Mouse (Mus musculus): ENCODE measurements around the gene Olfr513. TPM values are rescaled to one million over a fixed set of nuclear protein-coding genes. Genes with fewer than 3 reads are reported as not detected.
A peak's percentile ranks its signal among the peaks of the same experiment; 100 is the strongest.

The Olfr513 gene
- polyA plus RNA-seq (2014; fragmentation: Nextera tagmentation; extraction: Ambion mirVana): not detected in 2 replicates

- no peak for ATAC-seq
- Histone ChIP-seq H3K27me3 (replicated peaks; ENCODE audit: control insufficient read depth, insufficient read depth, low read length) (no peaks in the 10 kb centered on the region), H3K9me3 (replicated peaks; ENCODE audit: control insufficient read depth, low read length) (no peaks in the 10 kb centered on the region), H3K4me2 (ENCODE audit: low read length) (no peak within 1 kb of the TSS), H3K4me3 (ENCODE audit: low read depth, low read length) (no peak within 1 kb of the TSS), H3K4me1 (ENCODE audit: control insufficient read depth, insufficient read depth, low read length) (no peaks in the 10 kb centered on the region), H3K27ac (ENCODE audit: low read depth, low read length) (no peak within 1 kb of the TSS), H3K36me3 (ENCODE audit: control insufficient read depth, insufficient read depth, low read length) (no peaks in the 10 kb centered on the region), H3K9ac (ENCODE audit: low read length) (no peak within 1 kb of the TSS)
- no peak for DNase-seq (ENCODE audit: low spot score)
- 92% methylated on average over 1 of the region's 1 CpGs for WGBS
Measured at GRCm38 (mm10) chr7:108750673-108751072, at the start of gene Olfr513. Olfr513 (plus strand) TSS chr7:108750973.

GRCm38 (mm10) chr7:108713020-108713419 is 37.8 kb upstream of the Olfr513 start, which contains the start of gene Olfr512:
Olfr512 (plus strand) TSS chr7:108713320.
- no peak within 1 kb of the TSS for H3K4me3 ChIP-seq (ENCODE audit: low read depth, low read length)
- no peaks in the 10 kb centered on the region for H3K27me3 ChIP-seq (replicated peaks; ENCODE audit: control insufficient read depth, insufficient read depth, low read length)
- no peak for ATAC-seq
- H3K4me1 ChIP-seq (ENCODE audit: control insufficient read depth, insufficient read depth, low read length): no peaks in the 10 kb centered on the region
- H3K27ac ChIP-seq (ENCODE audit: low read depth, low read length): no peak within 1 kb of the TSS
- DNase-seq (ENCODE audit: low spot score): no peak
- no peaks in the 10 kb centered on the region for H3K36me3 ChIP-seq (ENCODE audit: control insufficient read depth, insufficient read depth, low read length)
- no peaks in the 10 kb centered on the region for H3K9me3 ChIP-seq (replicated peaks; ENCODE audit: control insufficient read depth, low read length)
- no peak within 1 kb of the TSS for H3K9ac ChIP-seq (ENCODE audit: low read length)
- no peak within 1 kb of the TSS for H3K4me2 ChIP-seq (ENCODE audit: low read length)

- H3K9ac ChIP-seq (ENCODE audit: low read length): no peak overlapping the region
- DNase-seq (ENCODE audit: low spot score) (peak; percentile 1), ATAC-seq (no peak)
- H3K9me3 ChIP-seq (replicated peaks; ENCODE audit: control insufficient read depth, low read length): no peaks in the 10 kb centered on the region
- no peaks in the 10 kb centered on the region for H3K4me1 ChIP-seq (ENCODE audit: control insufficient read depth, insufficient read depth, low read length)
- no peaks in the 10 kb centered on the region for H3K36me3 ChIP-seq (ENCODE audit: control insufficient read depth, insufficient read depth, low read length)
- no peak overlapping the region for H3K4me3 ChIP-seq (ENCODE audit: low read depth, low read length)
- 20% methylated on average over 3 of the region's 3 CpGs for WGBS
- no peaks in the 10 kb centered on the region for H3K27me3 ChIP-seq (replicated peaks; ENCODE audit: control insufficient read depth, insufficient read depth, low read length)
- no peak overlapping the region for H3K4me2 ChIP-seq (ENCODE audit: low read length)
- no peak overlapping the region for H3K27ac ChIP-seq (ENCODE audit: low read depth, low read length)
Measured at GRCm38 (mm10) chr7:108760411-108760810, 9.6 kb downstream of the Olfr513 start.

GRCm38 (mm10) chr7:108797205-108797933 is 46.6 kb downstream of the Olfr513 start:
- Histone ChIP-seq H3K4me3 (ENCODE audit: low read depth, low read length) (no peak overlapping the region), H3K27ac (ENCODE audit: low read depth, low read length) (no peak overlapping the region), H3K36me3 (ENCODE audit: control insufficient read depth, insufficient read depth, low read length) (no peaks in the 10 kb centered on the region), H3K9me3 (replicated peaks; ENCODE audit: control insufficient read depth, low read length) (no peaks in the 10 kb centered on the region), H3K27me3 (replicated peaks; ENCODE audit: control insufficient read depth, insufficient read depth, low read length) (no peaks in the 10 kb centered on the region), H3K9ac (ENCODE audit: low read length) (no peak overlapping the region), H3K4me1 (ENCODE audit: control insufficient read depth, insufficient read depth, low read length) (no peaks in the 10 kb centered on the region), H3K4me2 (ENCODE audit: low read length) (no peak overlapping the region)
- DNase-seq (ENCODE audit: low spot score) (no peak), ATAC-seq (no peak)
- WGBS: 50% methylated on average over 1 of the region's 1 CpGs

Other genes with a start within 250 kb of the Olfr513 start
- gene Olfr502, start 225.9 kb upstream of the Olfr513 start, polyA plus RNA-seq (2014; fragmentation: Nextera tagmentation; extraction: Ambion mirVana): not detected in 2 replicates
- gene Olfr503, start 206.4 kb upstream of the Olfr513 start, polyA plus RNA-seq (2014; fragmentation: Nextera tagmentation; extraction: Ambion mirVana): not detected in 2 replicates
- gene Olfr504, start 185.2 kb upstream of the Olfr513 start, polyA plus RNA-seq (2014; fragmentation: Nextera tagmentation; extraction: Ambion mirVana): not detected in 2 replicates
- not detected in 2 replicates for gene Olfr506, start 140.2 kb upstream of the Olfr513 start, polyA plus RNA-seq (2014; fragmentation: Nextera tagmentation; extraction: Ambion mirVana)
- not detected in 2 replicates for gene Olfr507, start 129.2 kb upstream of the Olfr513 start, polyA plus RNA-seq (2014; fragmentation: Nextera tagmentation; extraction: Ambion mirVana)
- gene Olfr508, start 121.0 kb upstream of the Olfr513 start, polyA plus RNA-seq (2014; fragmentation: Nextera tagmentation; extraction: Ambion mirVana): not detected in 2 replicates
- gene Olfr509, start 99.1 kb upstream of the Olfr513 start, polyA plus RNA-seq (2014; fragmentation: Nextera tagmentation; extraction: Ambion mirVana): not detected in 2 replicates
- not detected in 2 replicates for gene Olfr510, start 84.6 kb upstream of the Olfr513 start, polyA plus RNA-seq (2014; fragmentation: Nextera tagmentation; extraction: Ambion mirVana)
- not detected in 2 replicates for gene Olfr512, start 37.7 kb upstream of the Olfr513 start, polyA plus RNA-seq (2014; fragmentation: Nextera tagmentation; extraction: Ambion mirVana)
- not detected in 2 replicates for gene Olfr514, start 75.0 kb downstream of the Olfr513 start, polyA plus RNA-seq (2014; fragmentation: Nextera tagmentation; extraction: Ambion mirVana)
- gene Olfr516, start 99.6 kb downstream of the Olfr513 start, polyA plus RNA-seq (2014; fragmentation: Nextera tagmentation; extraction: Ambion mirVana): not detected in 2 replicates
- gene Olfr517, start 121.4 kb downstream of the Olfr513 start, polyA plus RNA-seq (2014; fragmentation: Nextera tagmentation; extraction: Ambion mirVana): not detected in 2 replicates
- gene Olfr518, start 134.0 kb downstream of the Olfr513 start, polyA plus RNA-seq (2014; fragmentation: Nextera tagmentation; extraction: Ambion mirVana): not detected in 2 replicates
- gene Olfr519, start 143.4 kb downstream of the Olfr513 start, polyA plus RNA-seq (2014; fragmentation: Nextera tagmentation; extraction: Ambion mirVana): not detected in 2 replicates
- gene Nlrp10, start 179.2 kb downstream of the Olfr513 start, polyA plus RNA-seq (2014; fragmentation: Nextera tagmentation; extraction: Ambion mirVana): not detected in 2 replicates
- 70.8 and 91.0 TPM in 2 replicates for gene Eif3f, start 183.4 kb downstream of the Olfr513 start, polyA plus RNA-seq (2014; fragmentation: Nextera tagmentation; extraction: Ambion mirVana)
- 28.6 and 35.1 TPM in 2 replicates for gene Tub, start 199.4 kb downstream of the Olfr513 start, polyA plus RNA-seq (2014; fragmentation: Nextera tagmentation; extraction: Ambion mirVana)